Mouse (Mus musculus): Measurements from ENCODE around the gene Ramp2. TPM values are rescaled to one million over a fixed set of nuclear protein-coding genes. Genes with fewer than 3 reads are reported as not detected.

Ramp2 gene
- polyA plus RNA-seq, 1 experiment, result 710 TPM

GRCm38 (mm10) chr11:101224337-101224736 lies 21.5 kb upstream of the Ramp2 start:
- no peak for TF ChIP-seq POLR2A (IDR thresholded peaks at IDR 0.05; ENCODE audit: borderline replicate concordance, extremely low read depth, low read depth, low read length)
- no peak for TF ChIP-seq CTCF (IDR thresholded peaks at IDR 0.05; ENCODE audit: insufficient read depth, low read length)
- Histone ChIP-seq H3K4me1 (ENCODE audit: control insufficient read depth, insufficient read depth, low read length) (peaks cover 6% of the 10 kb centered on the region; the same call in 1 of the 2 replicates), H3K4me3 (replicated peaks; ENCODE audit: extremely low read depth, low read depth, low read length) (no peak overlapping the region)
- 57% methylated on average over 3 of the region's 3 CpGs for WGBS
- DNase-seq, result no peak

DNA sequence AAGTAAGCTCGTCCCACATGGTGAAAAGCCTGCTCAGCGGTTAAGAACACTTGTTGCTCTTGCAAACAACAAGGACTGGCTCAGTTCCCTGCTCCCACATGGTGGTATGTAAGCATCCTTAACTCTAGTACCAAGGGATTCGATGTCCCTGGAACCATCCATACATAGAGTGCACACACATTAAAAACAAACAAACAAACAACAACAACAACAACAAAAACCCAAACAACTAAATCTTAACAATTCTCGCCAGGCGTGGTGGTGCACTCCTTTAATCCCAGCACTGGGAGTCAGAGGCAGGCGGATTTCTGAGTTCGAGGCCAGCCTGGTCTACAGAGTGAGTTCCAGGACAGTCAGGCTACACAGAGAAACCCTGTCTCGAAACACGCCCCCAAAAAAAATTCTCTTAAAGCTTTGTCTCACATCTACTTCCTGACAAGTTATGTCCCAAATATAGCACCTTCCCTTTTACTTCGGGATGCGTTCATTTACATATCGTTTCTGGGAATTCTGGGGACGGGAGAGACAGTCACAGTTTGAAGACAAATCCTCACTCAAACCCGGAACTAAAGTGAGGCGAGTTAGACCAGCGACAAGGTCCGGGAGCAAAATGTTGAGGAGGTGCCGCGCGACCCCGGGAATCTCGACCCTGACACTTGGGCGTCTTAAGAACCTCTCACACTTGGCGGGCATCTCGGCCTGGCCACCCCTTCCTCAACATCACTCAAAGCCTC lies 20.3 kb upstream of the Ramp2 start:
- peak overlapping the region; percentile 90 for H3K4me3 ChIP-seq (replicated peaks; ENCODE audit: extremely low read depth, low read depth, low read length)
- 10% methylated on average over 25 of the region's 25 CpGs for WGBS
- DNase-seq, result no peak
- H3K4me1 ChIP-seq (ENCODE audit: control insufficient read depth, insufficient read depth, low read length), result peaks cover 10% of the 10 kb centered on the region
- TF ChIP-seq CTCF (IDR thresholded peaks at IDR 0.05; ENCODE audit: insufficient read depth, low read length), result no peak
- TF ChIP-seq POLR2A (IDR thresholded peaks at IDR 0.05; ENCODE audit: borderline replicate concordance, extremely low read depth, low read depth, low read length), result no peak; the same call in 1 of the 2 replicates

GRCm38 (mm10) chr11:101226065-101226701 lies 19.6 kb upstream of the Ramp2 start, which contains the start of gene Ezh1:
Gene Ezh1, minus strand, starts transcription at chr11:101226463.
- no peak for TF ChIP-seq CTCF (IDR thresholded peaks at IDR 0.05; ENCODE audit: insufficient read depth, low read length)
- peak; percentile 72; the same call in 1 of the 2 replicates for TF ChIP-seq POLR2A (IDR thresholded peaks at IDR 0.05; ENCODE audit: borderline replicate concordance, extremely low read depth, low read depth, low read length)

DNA sequence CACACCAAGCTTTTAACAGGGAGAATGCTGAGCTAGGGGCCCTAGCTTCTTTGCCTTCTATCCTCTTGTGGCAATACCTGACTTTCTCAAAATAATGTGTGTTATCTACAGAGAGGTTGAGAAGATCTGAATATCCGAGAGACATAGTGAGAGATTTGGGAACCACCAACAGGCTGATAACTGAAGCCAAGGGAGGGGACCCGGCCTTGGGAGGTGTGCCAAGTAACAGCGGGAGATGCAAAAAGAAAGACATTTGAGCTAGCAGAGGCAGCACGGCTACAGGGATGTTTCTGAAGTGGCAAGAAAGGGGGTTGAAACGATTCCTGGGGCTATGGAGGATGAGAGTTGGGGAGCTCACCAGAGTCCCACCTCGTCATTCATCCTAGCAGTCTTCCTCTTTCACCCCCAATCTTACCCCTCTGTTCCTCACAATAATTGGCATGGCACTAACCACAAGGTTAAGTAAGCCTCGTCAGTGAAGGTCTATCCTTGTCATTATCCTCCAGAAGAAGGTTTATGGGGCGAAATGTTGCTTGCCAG lies 16.4 kb upstream of the Ramp2 start:
- TF ChIP-seq POLR2A (IDR thresholded peaks at IDR 0.05; ENCODE audit: borderline replicate concordance, extremely low read depth, low read depth, low read length) (no peak), CTCF (IDR thresholded peaks at IDR 0.05; ENCODE audit: insufficient read depth, low read length) (no peak)
- Histone ChIP-seq H3K4me1 (ENCODE audit: control insufficient read depth, insufficient read depth, low read length) (peaks cover 7% of the 10 kb centered on the region), H3K4me3 (replicated peaks; ENCODE audit: extremely low read depth, low read depth, low read length) (no peak overlapping the region)
- DNase-seq, result no peak
- 22% methylated on average over 8 of the region's 8 CpGs for WGBS

More at GRCm38 (mm10) chr11:101226065-101226701, 19.6 kb upstream of the Ramp2 start, which contains the start of gene Ezh1:
- peak; percentile 92 for DNase-seq
- WGBS, result under 1% methylated on average over 54 of the region's 56 CpGs
- H3K4me3 ChIP-seq (replicated peaks; ENCODE audit: extremely low read depth, low read depth, low read length), result peak within 1 kb of the TSS; percentile 90
- H3K4me1 ChIP-seq (ENCODE audit: control insufficient read depth, insufficient read depth, low read length), result peaks cover 7% of the 10 kb centered on the region

DNA sequence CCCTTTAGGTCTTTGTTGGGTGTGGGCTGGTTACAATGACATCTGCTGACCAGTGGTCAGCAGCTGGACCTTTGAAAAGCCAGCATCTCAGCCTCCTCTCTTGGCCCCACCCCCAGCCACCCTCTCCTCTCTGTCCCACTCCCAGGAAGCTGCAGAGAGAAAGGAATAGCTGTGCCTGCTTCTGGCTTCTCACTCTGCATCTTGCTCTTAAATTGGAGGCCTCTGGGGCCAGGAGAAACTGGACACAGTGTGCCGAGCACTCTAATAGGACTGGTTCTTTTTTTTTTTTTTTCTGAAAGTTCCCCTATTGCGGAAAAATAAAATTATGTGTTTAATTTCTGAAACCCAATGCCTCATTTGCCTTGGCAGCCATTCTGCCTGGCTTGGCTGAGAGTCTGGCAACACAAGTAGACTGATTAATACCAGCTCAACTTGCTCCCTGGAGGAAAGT lies 15.7 kb upstream of the Ramp2 start:
- WGBS, result 25% methylated on average over 2 of the region's 2 CpGs
- TF ChIP-seq CTCF (IDR thresholded peaks at IDR 0.05; ENCODE audit: insufficient read depth, low read length), result no peak
- TF ChIP-seq POLR2A (IDR thresholded peaks at IDR 0.05; ENCODE audit: borderline replicate concordance, extremely low read depth, low read depth, low read length), result 0 out of 2 replicates have a peak, but pooled peaks have one; percentile 19
- Histone ChIP-seq H3K4me1 (ENCODE audit: control insufficient read depth, insufficient read depth, low read length) (peaks cover 6% of the 10 kb centered on the region), H3K4me3 (replicated peaks; ENCODE audit: extremely low read depth, low read depth, low read length) (no peak overlapping the region)
- no peak for DNase-seq

GRCm38 (mm10) chr11:101230526-101230925 lies 15.3 kb upstream of the Ramp2 start:
- Histone ChIP-seq H3K4me1 (ENCODE audit: control insufficient read depth, insufficient read depth, low read length) (peaks cover 4% of the 10 kb centered on the region), H3K4me3 (replicated peaks; ENCODE audit: extremely low read depth, low read depth, low read length) (peak overlapping the region; percentile 7)
- WGBS, result 24% methylated on average over 5 of the region's 5 CpGs
- DNase-seq, result no peak
- TF ChIP-seq POLR2A (IDR thresholded peaks at IDR 0.05; ENCODE audit: borderline replicate concordance, extremely low read depth, low read depth, low read length), result no peak
- TF ChIP-seq CTCF (IDR thresholded peaks at IDR 0.05; ENCODE audit: insufficient read depth, low read length), result no peak

GRCm38 (mm10) chr11:101230991-101231871 lies 14.6 kb upstream of the Ramp2 start:
- TF ChIP-seq CTCF (IDR thresholded peaks at IDR 0.05; ENCODE audit: insufficient read depth, low read length) (no peak), POLR2A (IDR thresholded peaks at IDR 0.05; ENCODE audit: borderline replicate concordance, extremely low read depth, low read depth, low read length) (peak; percentile 74)
- peaks cover 4% of the 10 kb centered on the region for H3K4me1 ChIP-seq (ENCODE audit: control insufficient read depth, insufficient read depth, low read length)
- peak; percentile 56 for DNase-seq
- WGBS, result 5% methylated on average over 18 of the region's 18 CpGs
- peak overlapping the region; percentile 40 for H3K4me3 ChIP-seq (replicated peaks; ENCODE audit: extremely low read depth, low read depth, low read length)

DNA sequence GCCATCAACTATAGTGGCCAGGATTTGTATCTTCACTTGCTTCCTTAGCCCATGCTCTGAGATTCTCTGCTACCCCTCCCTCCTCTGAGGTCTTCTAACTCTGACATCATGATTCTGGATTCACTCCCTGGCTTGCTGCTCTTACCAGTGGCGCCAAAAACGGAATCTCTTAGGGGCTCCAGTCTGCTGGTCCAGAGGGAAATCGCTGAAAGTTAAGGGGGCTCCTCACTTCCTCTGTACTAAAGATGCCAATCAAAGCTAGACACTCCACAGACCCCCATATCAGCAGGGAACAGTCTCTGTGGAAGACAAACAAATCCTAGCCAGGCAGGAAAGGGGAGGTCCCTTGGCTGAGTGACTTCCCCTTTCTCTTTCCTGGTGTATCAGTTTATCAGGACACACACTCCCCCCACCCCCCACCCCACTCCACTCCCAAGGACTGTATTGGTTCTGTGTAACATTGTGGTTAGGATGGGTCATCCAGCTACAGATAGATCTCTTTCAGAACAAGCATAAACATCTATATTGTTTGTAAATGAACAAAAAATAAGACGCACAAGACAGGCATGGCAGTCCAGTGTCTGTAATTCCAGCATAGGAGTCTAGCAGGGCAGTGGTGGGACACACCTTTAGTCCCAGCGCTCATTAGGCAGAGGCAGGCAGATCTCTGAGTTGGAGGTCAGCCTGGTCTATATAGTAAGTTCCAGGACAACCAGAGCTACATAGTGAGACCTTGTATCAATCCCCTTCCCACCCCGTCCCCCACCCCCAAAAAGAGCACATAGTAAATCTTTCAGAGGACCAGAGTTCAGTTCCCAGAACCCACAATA lies 13.6 kb upstream of the Ramp2 start:
- Histone ChIP-seq H3K4me3 (replicated peaks; ENCODE audit: extremely low read depth, low read depth, low read length) (peak overlapping the region; percentile 40), H3K4me1 (ENCODE audit: control insufficient read depth, insufficient read depth, low read length) (peaks cover 5% of the 10 kb centered on the region)
- peak; percentile 42 for DNase-seq
- TF ChIP-seq CTCF (IDR thresholded peaks at IDR 0.05; ENCODE audit: insufficient read depth, low read length), result no peak
- 0 out of 2 replicates have a peak, but pooled peaks have one; percentile 15 for TF ChIP-seq POLR2A (IDR thresholded peaks at IDR 0.05; ENCODE audit: borderline replicate concordance, extremely low read depth, low read depth, low read length)
- 33% methylated on average over 6 of the region's 6 CpGs for WGBS
